Mouse (Mus musculus) hindbrain, embryonic 14.5 days (tissue): ENCODE measurements at regions not wholly inside any gene's neighbourhood (a gene's known extent, or its start where the extent isn't known, plus 50 kb on each side); places are given as distances from the start of the nearest gene placed in this dataset.

Experiments
- ATAC-seq: fragments of 200-750 bp; cut with Nextera tagmentation; 2 replicates; pipeline ENCODE4 v1.8.0; 2017; ENCODE audit warnings: moderate number of reproducible peaks, mild to moderate bottlenecking, moderate TSS enrichment, moderate library complexity; ENCODE audit not compliant: low FRiP score
- DNase-seq: peaks from one replicate; pipeline ENCODE4 v3.0.0-alpha.2; 2015; ENCODE audit warnings: low spot score
- H3K27ac ChIP-seq: fragments of 300-500 bp; sonication (generic); 2 replicates; pipeline ENCODE4 v1.5.1; 2014; ENCODE audit warnings: mild to moderate bottlenecking, moderate library complexity
- H3K27me3 ChIP-seq: fragments of 300-500 bp; sonication (generic); 2 replicates; pipeline ENCODE4 v1.6.1; 2014; ENCODE audit warnings: mild to moderate bottlenecking, low read length, mixed read lengths; ENCODE audit not compliant: control insufficient read depth, insufficient read depth
- H3K36me3 ChIP-seq: fragments of 300-500 bp; sonication (generic); replicated peaks from 2 replicates; pipeline ENCODE4 v1.6.1; 2014; ENCODE audit not compliant: control insufficient read depth, insufficient read depth
- H3K4me1 ChIP-seq: fragments of 300-500 bp; sonication (generic); replicated peaks from 2 replicates; pipeline ENCODE4 v1.6.1; 2014; ENCODE audit warnings: antibody characterized with exemption, low read length, mixed read lengths; ENCODE audit not compliant: control insufficient read depth, insufficient read depth
- H3K4me2 ChIP-seq: fragments of 300-500 bp; sonication (generic); replicated peaks from 2 replicates; pipeline ENCODE4 v1.6.1; 2014; ENCODE audit warnings: mild to moderate bottlenecking, moderate library complexity
- H3K4me3 ChIP-seq: fragments of 300-500 bp; sonication (generic); replicated peaks from 2 replicates; pipeline ENCODE4 v1.5.1; 2014; ENCODE audit warnings: mild to moderate bottlenecking, low read length
- H3K9ac ChIP-seq: fragments of 300-500 bp; sonication (generic); 2 replicates; pipeline ENCODE4 v1.6.1; 2014
- H3K9me3 ChIP-seq: fragments of 300-500 bp; sonication (generic); 2 replicates; pipeline ENCODE4 v1.6.1; 2016; ENCODE audit warnings: low read length; ENCODE audit not compliant: control insufficient read depth
- WGBS: fragments of 180-500 bp; shearing (Covaris S2); extraction: QIAGEN DNeasy Blood & Tissue Kit; methylation state at CpG from one replicate; pipeline ENCODE4 v1.1.7; 2014; 5-methylcytosine and 5-hydroxymethylcytosine counted together

GRCm38 (mm10) chrX:99415701-99416100 lies 55.4 kb downstream of the Pja1 start:
- H3K4me3 ChIP-seq, result no peak overlapping the region
- H3K27ac ChIP-seq, result no peak overlapping the region
- H3K4me1 ChIP-seq, result no peaks in the 10 kb centered on the region
- no peaks in the 10 kb centered on the region for H3K9me3 ChIP-seq
- DNase-seq (no peak), ATAC-seq (no peak)
- no peaks in the 10 kb centered on the region for H3K36me3 ChIP-seq
- peaks cover 40% of the 10 kb centered on the region for H3K27me3 ChIP-seq
- no peak overlapping the region for H3K9ac ChIP-seq
- H3K4me2 ChIP-seq, result no peak overlapping the region
- WGBS, result 51% methylated on average over 5 of the region's 5 CpGs

GRCm38 (mm10) chrX:99410942-99411341 lies 60.1 kb downstream of the Pja1 start:
- DNase-seq, result no peak
- Histone ChIP-seq H3K4me3 (no peak overlapping the region), H3K4me1 (no peaks in the 10 kb centered on the region), H3K9ac (no peak overlapping the region), H3K36me3 (no peaks in the 10 kb centered on the region), H3K27ac (no peak overlapping the region), H3K27me3 (peaks cover 37% of the 10 kb centered on the region), H3K4me2 (no peak overlapping the region), H3K9me3 (no peaks in the 10 kb centered on the region)
- ATAC-seq, result no peak
- 79% methylated on average over 3 of the region's 3 CpGs for WGBS

- Histone ChIP-seq H3K36me3 (no peaks in the 10 kb centered on the region), H3K9ac (no peak overlapping the region), H3K27me3 (peaks cover 41% of the 10 kb centered on the region), H3K9me3 (no peaks in the 10 kb centered on the region), H3K4me3 (no peak overlapping the region), H3K4me2 (no peak overlapping the region), H3K27ac (no peak overlapping the region), H3K4me1 (no peaks in the 10 kb centered on the region)
- no peak for DNase-seq
- 74% methylated on average over 10 of the region's 10 CpGs for WGBS
- no peak for ATAC-seq
Measured at GRCm38 (mm10) chrX:99409858-99410257, 61.2 kb downstream of the Pja1 start.

- no peak overlapping the region for H3K4me2 ChIP-seq
- peaks cover 45% of the 10 kb centered on the region for H3K27me3 ChIP-seq
- WGBS, result 75% methylated on average over 5 of the region's 5 CpGs
- H3K9ac ChIP-seq, result no peak overlapping the region
- DNase-seq, result no peak
- H3K36me3 ChIP-seq, result no peaks in the 10 kb centered on the region
- H3K27ac ChIP-seq, result no peak overlapping the region
- H3K9me3 ChIP-seq, result no peaks in the 10 kb centered on the region
- no peaks in the 10 kb centered on the region for H3K4me1 ChIP-seq
- no peak overlapping the region for H3K4me3 ChIP-seq
- no peak for ATAC-seq
Measured at GRCm38 (mm10) chrX:99409331-99409730, 61.7 kb downstream of the Pja1 start.

GRCm38 (mm10) chrX:99408804-99409203 lies 62.3 kb downstream of the Pja1 start:
- Histone ChIP-seq H3K9me3 (no peaks in the 10 kb centered on the region), H3K9ac (no peak overlapping the region), H3K4me2 (no peak overlapping the region), H3K4me1 (no peaks in the 10 kb centered on the region), H3K27ac (no peak overlapping the region), H3K36me3 (no peaks in the 10 kb centered on the region), H3K4me3 (no peak overlapping the region), H3K27me3 (peaks cover 45% of the 10 kb centered on the region)
- ATAC-seq, result no peak
- no peak for DNase-seq
- 58% methylated on average over 6 of the region's 6 CpGs for WGBS

- ATAC-seq, result no peak
- H3K4me3 ChIP-seq, result no peak overlapping the region
- H3K9ac ChIP-seq, result no peak overlapping the region
- no peaks in the 10 kb centered on the region for H3K36me3 ChIP-seq
- no peak overlapping the region for H3K27ac ChIP-seq
- no peak for DNase-seq
- H3K27me3 ChIP-seq, result peaks cover 36% of the 10 kb centered on the region
- no peak overlapping the region for H3K4me2 ChIP-seq
- 59% methylated on average over 8 of the region's 8 CpGs for WGBS
- no peaks in the 10 kb centered on the region for H3K4me1 ChIP-seq
- no peaks in the 10 kb centered on the region for H3K9me3 ChIP-seq
Measured at GRCm38 (mm10) chrX:99405843-99406242, 65.2 kb downstream of the Pja1 start.

- Histone ChIP-seq H3K9ac (no peak overlapping the region), H3K27me3 (peaks cover 44% of the 10 kb centered on the region), H3K4me1 (no peaks in the 10 kb centered on the region), H3K27ac (no peak overlapping the region), H3K4me3 (no peak overlapping the region), H3K4me2 (no peak overlapping the region), H3K36me3 (no peaks in the 10 kb centered on the region), H3K9me3 (no peaks in the 10 kb centered on the region)
- ATAC-seq, result no peak
- 61% methylated on average over 5 of the region's 6 CpGs for WGBS
- DNase-seq, result no peak
Measured at GRCm38 (mm10) chrX:99403521-99404149, 67.4 kb downstream of the Pja1 start.

- H3K27me3 ChIP-seq, result peaks cover 39% of the 10 kb centered on the region; the same call in 1 of the 2 replicates
- no peak for DNase-seq
Measured at GRCm38 (mm10) chrX:99402841-99403520, 68.1 kb downstream of the Pja1 start.

GRCm38 (mm10) chrX:99397344-99397743 lies 73.7 kb downstream of the Pja1 start:
- peaks cover 40% of the 10 kb centered on the region for H3K27me3 ChIP-seq
- no peak overlapping the region for H3K4me2 ChIP-seq
- H3K36me3 ChIP-seq, result no peaks in the 10 kb centered on the region
- H3K4me1 ChIP-seq, result no peaks in the 10 kb centered on the region
- no peaks in the 10 kb centered on the region for H3K9me3 ChIP-seq
- no peak overlapping the region for H3K4me3 ChIP-seq
- WGBS, result 44% methylated on average over 8 of the region's 8 CpGs
- ATAC-seq, result no peak
- H3K27ac ChIP-seq, result no peak overlapping the region
- no peak for DNase-seq
- H3K9ac ChIP-seq, result no peak overlapping the region

More at GRCm38 (mm10) chrX:99402841-99403520, 68.1 kb downstream of the Pja1 start:
- ATAC-seq, result no peak
- H3K4me3 ChIP-seq, result no peak overlapping the region
- no peak overlapping the region for H3K9ac ChIP-seq
- no peak overlapping the region for H3K4me2 ChIP-seq
- 52% methylated on average over 9 of the region's 9 CpGs for WGBS
- H3K27ac ChIP-seq, result no peak overlapping the region
- no peaks in the 10 kb centered on the region for H3K4me1 ChIP-seq
- H3K9me3 ChIP-seq, result no peaks in the 10 kb centered on the region
- H3K36me3 ChIP-seq, result no peaks in the 10 kb centered on the region
